Mouse (Mus musculus) mouse embryonic stem cell (cell line): ENCODE results near the gene Cyp4f16.
"Not testable (repeated sequence)": the region's sequence is repeated elsewhere in the genome, so short reads cannot be mapped to it uniquely, and the experiment has no call there.

Experiments
- in situ Hi-C, 2 experiments: fragments of 300-500 bp; cut with MboI; formaldehyde crosslinking; loops; 1 replicate in 1 of 2; 3 replicates in 1 of 2; pipeline ENCODE4 v1.14.3; 2019 to 2020; ENCODE audit warnings: low sequenced_read_pairs in 2 of 2, low pct_unique_long_range_greater_than_20kb in 1 of 2, mixed read lengths in 1 of 2; ENCODE audit not compliant: unreplicated experiment in 1 of 2

The Cyp4f16 gene

DNA sequence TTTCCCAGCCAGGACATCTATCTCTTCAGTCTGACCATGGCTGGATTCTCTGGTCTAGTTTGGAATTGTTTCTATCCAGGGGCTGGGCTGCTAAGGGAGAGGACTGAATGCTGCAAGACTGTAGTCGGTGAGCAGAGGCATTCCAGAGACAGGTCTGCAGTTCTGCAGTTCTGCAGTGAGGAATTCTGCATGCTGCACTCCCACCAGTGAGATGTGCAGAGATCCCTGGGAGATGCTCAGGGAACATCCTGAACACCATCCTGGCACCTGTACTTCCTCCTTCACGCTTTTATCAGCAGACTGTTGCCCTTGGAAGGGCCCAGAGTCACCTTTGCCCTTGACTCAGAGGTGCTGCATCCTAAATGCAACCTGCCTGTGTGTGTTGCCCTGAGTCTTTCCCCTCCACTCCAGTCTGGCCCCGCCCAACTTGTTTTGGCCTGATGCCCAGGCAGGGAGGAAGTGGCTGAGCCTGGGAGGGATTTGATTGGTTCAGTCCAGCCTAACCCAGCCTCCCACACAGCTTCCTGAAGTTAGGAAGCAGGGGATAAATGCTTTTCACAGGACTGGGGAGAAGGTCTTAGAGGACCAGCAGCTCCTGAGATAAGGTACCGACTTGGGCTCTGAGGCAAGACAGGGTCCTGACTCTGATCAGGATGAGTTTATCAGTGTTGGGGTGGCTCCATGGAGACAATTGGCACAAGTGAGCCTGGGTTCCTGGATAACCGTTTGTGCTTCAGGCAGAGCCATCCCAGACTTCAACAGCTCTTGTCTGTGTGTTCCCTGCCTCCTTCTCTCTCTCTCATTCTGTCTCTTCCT lies at the start of gene Cyp4f16:
TSS of gene Cyp4f16 (plus strand) at position 508 of the 816 bp plus-strand sequence.
- in situ Hi-C loops, result loop anchor here in 1 of 2 experiments (25.0 kb wide), 1 partner anchor 426 kb away; the partner anchor contains the start of gene Zfp472

DNA sequence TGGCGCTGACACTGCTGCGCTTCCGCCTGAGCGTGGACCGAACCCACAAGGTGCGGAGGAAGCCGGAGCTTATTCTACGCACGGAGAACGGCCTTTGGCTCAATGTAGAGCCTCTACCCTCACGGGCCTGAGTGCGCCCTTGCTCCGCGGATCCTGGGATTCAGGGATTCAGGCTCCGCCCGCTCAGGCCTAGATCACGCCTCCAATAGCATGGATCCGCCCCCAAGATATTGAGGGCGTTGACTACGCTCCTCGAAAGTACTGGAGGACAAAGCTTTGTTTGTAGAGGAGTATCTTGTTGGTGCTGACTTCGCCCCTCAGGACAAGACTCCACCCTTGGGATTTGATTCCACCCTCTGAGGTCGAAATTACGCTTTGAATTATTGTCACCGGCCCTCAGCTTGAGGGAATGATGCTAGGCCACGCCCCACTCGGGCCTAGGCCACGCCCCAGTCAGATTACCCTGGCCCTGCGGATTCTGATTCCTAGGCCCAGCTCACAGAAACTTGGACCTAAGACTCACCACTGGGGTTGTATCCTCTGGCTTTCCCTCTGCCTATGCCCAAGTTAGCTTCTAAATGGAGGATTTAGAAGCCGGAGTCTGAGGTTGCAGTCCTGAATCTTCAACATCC lies 43.9 kb upstream of the Cyp4f16 start:
- in situ Hi-C loops, result loop anchor here (10.0 to 25.0 kb wide), 2 partner anchors 48 to 355 kb away; no protein-coding TSS in a partner anchor

DNA sequence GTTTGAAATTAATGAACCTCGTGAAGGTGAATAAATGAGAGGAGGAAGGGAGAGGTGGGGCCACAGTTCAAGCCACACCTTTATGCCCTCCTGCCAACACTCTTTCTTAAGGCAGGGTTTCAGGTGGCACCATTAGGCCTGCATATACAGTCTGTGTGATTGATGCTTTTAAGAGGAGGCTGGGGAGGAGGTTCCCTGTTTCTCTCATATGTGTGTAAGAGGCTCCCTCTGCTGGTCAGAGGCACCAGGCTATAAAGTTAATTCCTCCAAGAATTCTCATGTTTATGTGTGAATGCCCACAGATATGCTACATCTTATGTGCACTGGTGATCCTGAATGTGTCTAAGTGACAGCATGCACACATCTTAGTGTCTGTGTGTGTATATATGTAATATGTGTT lies 41.8 kb upstream of the Cyp4f16 start:
- in situ Hi-C loops, result loop anchor here (10.0 to 25.0 kb wide), 2 partner anchors 50 to 357 kb away; no protein-coding TSS in a partner anchor

- in situ Hi-C loops, result not testable (repeated sequence)
Observed at GRCm38 (mm10) chr17:32500511-32500910, 35.8 kb upstream of the Cyp4f16 start.

- in situ Hi-C loops, result no loop called here
Observed at GRCm38 (mm10) chr17:32501051-32501450, 35.3 kb upstream of the Cyp4f16 start.

DNA sequence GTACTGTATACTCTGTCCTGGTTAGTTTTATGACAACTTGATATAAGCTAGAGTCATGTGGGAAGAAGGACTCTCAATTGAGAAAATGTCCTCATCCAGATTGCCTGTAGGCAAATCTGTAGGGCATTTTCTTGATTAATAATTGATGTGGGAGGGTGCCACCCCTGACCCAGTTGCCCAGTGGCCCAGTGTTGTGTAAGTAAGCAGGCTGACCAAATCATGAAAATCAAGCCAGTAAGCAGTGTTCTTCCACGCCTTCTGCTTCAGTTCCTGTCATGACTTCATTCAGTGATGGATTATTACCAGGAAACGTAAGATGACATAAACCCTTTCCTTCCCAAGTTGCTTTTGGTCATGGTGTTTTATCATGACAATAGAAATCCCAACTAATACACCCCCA lies 33.2 kb upstream of the Cyp4f16 start:
- in situ Hi-C loops, result no loop called here

DNA sequence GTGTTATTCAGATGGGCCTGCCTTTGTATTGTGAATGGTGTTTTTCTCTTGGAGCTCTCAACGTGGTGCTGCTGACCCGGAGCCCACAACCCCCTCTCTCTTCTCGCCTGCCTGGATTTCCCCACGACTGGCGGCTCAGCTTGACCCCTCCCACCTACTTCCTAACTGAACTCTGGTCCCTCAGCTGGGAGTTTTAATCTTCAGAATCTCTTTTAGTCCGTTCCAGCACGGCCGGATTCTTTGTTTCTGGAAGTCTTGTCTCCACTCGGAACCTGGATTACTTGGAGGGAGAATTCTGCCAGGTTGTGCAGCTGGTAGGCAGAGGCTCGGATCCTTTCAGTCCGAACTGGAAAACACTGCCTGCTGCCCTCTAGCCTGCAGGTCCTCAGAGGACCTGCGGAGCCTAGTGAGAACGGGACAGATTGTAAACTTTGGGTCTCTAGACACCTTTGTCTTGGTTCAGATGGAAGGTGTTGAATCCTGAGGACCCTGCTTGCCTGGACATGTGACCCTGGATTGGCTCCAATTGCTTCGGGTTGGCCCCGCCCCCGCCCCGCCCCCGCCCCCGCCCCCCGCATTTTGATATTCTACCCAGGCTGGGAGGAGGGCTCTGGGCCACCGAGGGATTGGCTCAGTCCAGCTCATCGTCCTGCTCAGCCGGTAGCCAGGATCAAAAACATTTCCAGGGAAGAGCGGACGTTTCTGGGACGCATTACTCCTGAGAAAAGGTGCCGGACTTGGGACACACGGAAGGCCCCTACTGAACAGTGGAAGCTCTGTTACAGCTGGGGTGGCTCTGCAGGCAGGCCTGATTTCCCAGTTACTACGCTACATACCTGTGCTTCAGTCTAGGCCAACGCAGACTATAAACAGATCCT lies 30.3 kb upstream of the Cyp4f16 start, which contains the start of gene Cyp4f17:
TSS of gene Cyp4f17 (plus strand) at position 200 of the 878 bp plus-strand sequence.
- in situ Hi-C loops, result no loop called here

DNA sequence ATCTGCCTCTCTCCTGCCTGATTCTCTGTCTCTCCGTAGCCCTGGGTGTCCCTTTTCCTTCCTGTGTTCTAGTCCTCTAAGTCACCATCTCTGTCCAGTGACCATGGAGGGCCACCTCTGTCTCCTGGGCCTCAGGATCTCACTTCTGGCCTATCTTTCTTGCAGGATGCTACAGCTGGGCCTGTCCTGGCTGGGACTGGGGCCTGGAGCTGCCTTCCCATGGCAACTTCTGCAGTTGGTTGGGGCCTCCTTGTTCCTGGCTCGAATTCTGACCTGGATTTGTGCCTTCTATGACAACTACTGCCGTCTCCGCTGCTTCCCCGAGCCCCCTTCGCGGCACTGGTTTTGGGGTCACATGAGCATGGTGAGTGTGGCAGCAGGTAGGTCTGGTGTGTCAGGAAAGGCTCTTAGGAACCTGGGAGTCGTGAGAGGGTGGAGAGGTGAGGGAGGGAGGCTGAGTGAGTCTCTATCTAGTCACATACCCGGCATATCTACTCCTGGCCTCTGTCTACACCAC lies 29.6 kb upstream of the Cyp4f16 start:
- in situ Hi-C loops, result no loop called here

GRCm38 (mm10) chr17:32516126-32516525 lies 20.2 kb upstream of the Cyp4f16 start:
- in situ Hi-C loops, result no loop called here

DNA sequence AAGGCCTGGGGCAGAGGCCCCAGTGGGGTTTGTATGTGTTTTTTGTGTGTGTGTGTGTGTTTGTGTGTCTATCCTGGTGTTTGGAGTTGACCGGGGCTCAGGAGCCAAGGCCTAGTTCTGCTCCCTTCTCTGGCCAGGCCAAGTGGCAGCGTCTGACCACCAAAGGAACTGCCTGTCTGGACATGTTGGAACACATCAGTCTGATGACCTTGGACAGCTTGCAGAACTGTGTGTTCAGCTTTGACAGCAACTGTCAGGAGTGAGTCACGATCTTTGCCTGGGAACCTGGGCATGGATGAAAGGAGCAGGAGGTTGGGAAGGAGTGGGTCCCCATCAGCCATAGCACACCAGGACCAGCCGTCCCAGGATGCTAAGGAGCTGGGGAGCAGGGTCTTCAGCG lies 14.4 kb upstream of the Cyp4f16 start:
- in situ Hi-C loops, result no loop called here

DNA sequence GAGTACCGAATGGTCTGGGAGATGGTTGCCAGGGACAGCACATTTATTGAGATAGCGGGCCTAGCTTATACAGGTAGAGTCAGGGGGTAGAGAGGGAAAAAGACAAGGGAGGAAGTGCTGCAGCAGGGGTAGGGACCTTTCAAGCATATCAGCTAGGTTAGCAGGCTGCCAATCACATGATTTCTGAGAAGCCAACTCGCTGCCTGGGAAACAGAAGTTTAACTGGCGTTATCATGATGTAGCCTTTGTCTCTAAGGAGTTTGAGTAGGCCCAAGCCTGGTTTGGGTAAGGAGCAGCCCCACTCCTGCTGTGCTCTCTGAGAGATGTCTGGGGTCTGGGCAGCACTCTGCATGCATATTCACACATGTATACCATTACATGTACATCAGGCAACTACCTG lies 14.0 kb upstream of the Cyp4f16 start:
- in situ Hi-C loops, result no loop called here

DNA sequence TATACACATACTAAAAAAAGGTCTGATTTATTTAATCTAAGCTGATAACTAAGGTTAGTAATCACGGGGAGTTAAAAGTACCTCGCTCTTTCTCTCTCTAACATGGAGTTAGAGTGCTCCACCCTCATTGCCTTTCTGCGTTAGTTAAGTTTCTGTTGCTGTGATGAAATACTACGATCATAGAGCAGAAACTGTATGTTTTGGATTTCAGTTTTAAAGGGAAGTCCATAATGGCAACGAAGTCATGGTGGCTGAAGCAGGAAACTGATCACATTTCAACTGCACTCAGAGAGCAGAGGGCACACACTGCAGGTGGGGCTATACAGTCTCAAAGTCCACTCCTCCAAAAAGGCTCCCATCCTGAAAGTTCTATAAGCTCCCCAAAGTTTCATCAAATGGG lies 13.5 kb upstream of the Cyp4f16 start:
- in situ Hi-C loops, result no loop called here

DNA sequence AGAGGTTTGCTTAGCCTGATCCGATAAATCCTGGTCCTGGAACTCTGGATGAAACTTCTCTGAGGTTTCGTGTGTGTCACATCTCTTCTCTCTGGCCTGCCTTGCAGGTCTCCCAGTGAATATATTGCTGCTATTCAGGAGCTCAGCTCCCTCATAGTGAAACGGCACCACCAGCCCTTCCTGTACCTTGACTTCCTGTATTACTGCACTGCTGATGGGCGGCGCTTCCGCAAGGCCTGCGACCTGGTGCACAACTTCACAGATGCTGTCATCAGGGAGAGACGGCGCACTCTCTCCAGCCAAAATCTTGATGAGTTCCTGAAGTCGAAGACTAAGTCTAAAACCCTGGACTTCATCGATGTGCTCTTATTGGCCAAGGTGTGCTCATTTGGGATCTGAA lies 12.5 kb upstream of the Cyp4f16 start:
- in situ Hi-C loops, result no loop called here

DNA sequence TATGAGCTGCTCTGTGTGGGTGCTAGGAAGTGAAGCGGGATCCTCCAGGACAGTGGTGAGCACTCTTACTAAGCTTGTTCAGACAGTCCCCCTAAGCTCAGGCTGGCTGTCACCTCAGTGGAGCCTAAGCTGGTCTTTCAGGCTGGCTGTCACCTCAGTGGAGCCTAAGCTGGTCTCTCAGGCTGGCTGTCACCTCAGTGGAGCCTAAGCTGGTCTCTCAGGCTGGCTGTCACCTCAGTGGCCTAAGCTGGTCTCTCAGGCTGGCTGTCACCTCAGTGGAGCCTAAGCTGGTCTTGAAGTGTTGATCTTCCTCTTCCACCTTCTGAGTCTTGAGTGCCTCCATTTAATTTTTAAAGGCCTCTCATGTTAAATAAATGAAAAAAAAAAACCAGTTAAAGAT lies 10.0 kb upstream of the Cyp4f16 start:
- in situ Hi-C loops, result loop anchor here in 1 of 2 experiments (25.0 kb wide), 1 partner anchor 436 kb away; the partner anchor contains the start of gene Zfp472

DNA sequence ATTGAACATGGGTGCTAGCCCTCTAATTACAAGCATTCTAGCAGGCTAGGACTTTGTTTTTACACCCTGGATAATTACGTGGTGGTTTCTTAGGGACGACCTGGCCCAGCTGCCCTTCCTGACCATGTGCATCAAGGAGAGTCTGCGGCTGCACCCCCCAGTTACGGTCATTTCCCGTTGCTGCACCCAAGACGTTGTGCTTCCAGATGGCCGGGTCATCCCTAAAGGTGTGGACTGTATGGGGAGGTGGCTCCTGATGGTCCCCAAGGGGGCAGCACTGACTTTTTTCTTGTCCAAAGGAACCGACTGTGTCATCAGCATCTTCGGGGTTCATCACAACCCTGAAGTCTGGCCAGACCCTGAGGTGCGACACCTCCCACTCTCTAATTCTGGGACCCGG lies 8.6 kb upstream of the Cyp4f16 start:
- in situ Hi-C loops, result loop anchor here in 1 of 2 experiments (25.0 kb wide), 1 partner anchor 435 kb away; the partner anchor contains the start of gene Zfp472

DNA sequence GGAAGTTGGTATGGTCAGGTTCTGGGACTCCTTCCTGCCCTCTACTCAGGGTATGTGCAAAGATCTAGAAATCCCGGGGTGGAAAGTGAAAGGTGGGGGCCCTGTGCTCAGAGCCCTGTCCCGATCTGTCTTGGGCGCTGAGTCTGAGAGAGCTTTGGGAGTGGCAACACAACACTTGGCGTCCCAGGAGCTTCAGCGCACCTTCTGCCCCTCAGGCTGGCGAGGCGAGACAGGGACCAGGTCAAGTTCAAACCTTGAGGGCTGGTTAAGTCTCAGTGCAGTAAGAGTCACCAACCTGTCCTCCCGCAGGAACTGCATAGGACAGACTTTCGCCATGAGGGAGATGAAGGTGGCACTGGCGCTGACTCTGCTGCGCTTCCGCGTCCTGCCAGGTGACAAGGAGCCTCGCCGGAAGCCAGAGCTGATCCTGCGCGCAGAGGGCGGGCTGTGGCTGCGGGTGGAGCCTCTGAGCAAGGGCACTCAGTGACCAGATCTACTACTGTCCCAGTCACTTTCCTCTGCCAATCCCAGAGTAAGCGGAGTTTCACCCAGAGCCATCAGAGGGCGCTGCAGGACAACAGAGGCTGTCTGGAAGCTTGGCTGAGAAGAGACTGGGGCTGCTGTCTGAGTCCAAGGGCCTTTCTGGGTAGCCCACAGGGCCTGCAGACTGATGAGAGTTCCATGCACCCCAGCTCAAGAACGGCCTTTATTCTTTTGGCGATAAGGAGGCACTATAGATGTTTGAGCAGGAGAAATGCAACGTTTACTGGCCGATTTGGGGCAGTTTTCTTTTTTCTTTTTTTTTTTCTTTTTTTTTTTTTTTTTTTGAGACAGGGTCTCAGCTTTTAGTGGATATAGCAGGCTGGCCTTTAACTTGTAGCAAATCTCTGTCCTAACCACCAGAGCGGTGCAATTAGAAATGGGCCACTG lies 7.7 kb upstream of the Cyp4f16 start:
- in situ Hi-C loops, result loop anchor here in 1 of 2 experiments (25.0 kb wide), 1 partner anchor 434 kb away; the partner anchor contains the start of gene Zfp472

GRCm38 (mm10) chr17:32532356-32532755 lies 4.0 kb upstream of the Cyp4f16 start:
- in situ Hi-C loops, result loop anchor here in 1 of 2 experiments (25.0 kb wide), 1 partner anchor 430 kb away; the partner anchor contains the start of gene Zfp472
